Mouse (Mus musculus) heart, embryonic 11.5 days (tissue): ENCODE data around the gene Psap. TPM values are rescaled to one million over a fixed set of nuclear protein-coding genes. Genes with fewer than 3 reads are reported as not detected.
A peak's percentile ranks its signal among the peaks of the same experiment; 100 is the strongest.

Source experiments
- ATAC-seq: fragments of 200-750 bp; cut with Nextera tagmentation; replicated peaks from 2 replicates; pipeline ENCODE4 v1.8.0; 2017; ENCODE audit warnings: moderate library complexity; ENCODE audit not compliant: insufficient number of reproducible peaks, low FRiP score, low TSS enrichment
- H3K27ac ChIP-seq: fragments of 300-500 bp; sonication (generic); 2 replicates; pipeline ENCODE4 v1.5.1; 2014; ENCODE audit warnings: mild to moderate bottlenecking, low read depth, low read length
- H3K27me3 ChIP-seq: fragments of 300-500 bp; sonication (generic); 2 replicates; pipeline ENCODE4 v1.6.1; 2014; ENCODE audit warnings: mild to moderate bottlenecking, low read length, mixed read lengths; ENCODE audit not compliant: control insufficient read depth, insufficient read depth
- H3K36me3 ChIP-seq: fragments of 300-500 bp; sonication (generic); 2 replicates; pipeline ENCODE4 v1.6.1; 2014; ENCODE audit warnings: mild to moderate bottlenecking, low read length, moderate library complexity, mixed read lengths; ENCODE audit not compliant: control insufficient read depth, insufficient read depth
- H3K4me1 ChIP-seq: fragments of 300-500 bp; sonication (generic); 2 replicates; pipeline ENCODE4 v1.6.1; 2014; ENCODE audit warnings: low read length; ENCODE audit not compliant: control insufficient read depth, insufficient read depth
- H3K4me2 ChIP-seq: fragments of 300-500 bp; sonication (generic); 2 replicates; pipeline ENCODE4 v1.6.1; 2014; ENCODE audit warnings: mild to moderate bottlenecking, moderate library complexity
- H3K4me3 ChIP-seq: fragments of 300-500 bp; sonication (generic); 2 replicates; pipeline ENCODE4 v1.5.1; 2014; ENCODE audit warnings: low read depth, low read length
- H3K9ac ChIP-seq: fragments of 300-500 bp; sonication (generic); 2 replicates; pipeline ENCODE4 v1.6.1; 2014; ENCODE audit warnings: mild to moderate bottlenecking, low read depth, low read length, moderate library complexity
- H3K9me3 ChIP-seq: fragments of 300-500 bp; sonication (generic); replicated peaks from 2 replicates; pipeline ENCODE4 v1.6.1; 2016; ENCODE audit warnings: low read length; ENCODE audit not compliant: control insufficient read depth
- WGBS: fragments of 180-500 bp; shearing (Covaris S2); extraction: QIAGEN DNeasy Blood & Tissue Kit; methylation state at CpG from one replicate; pipeline ENCODE4 v1.1.7; 2014; ENCODE audit not compliant: insufficient replicate concordance; 5-methylcytosine and 5-hydroxymethylcytosine counted together
- polyA plus RNA-seq: library from polyadenylated mRNA; unstranded; fragments of >200 nt; fragmentation: Nextera tagmentation; extraction: Ambion mirVana; gene quantifications from 2 replicates; pipeline ENCODE4 v1.2.1, GENCODE M21; 2014

Psap gene
- polyA plus RNA-seq, 1 experiment from 2014 or later = 68.5 TPM

DNA sequence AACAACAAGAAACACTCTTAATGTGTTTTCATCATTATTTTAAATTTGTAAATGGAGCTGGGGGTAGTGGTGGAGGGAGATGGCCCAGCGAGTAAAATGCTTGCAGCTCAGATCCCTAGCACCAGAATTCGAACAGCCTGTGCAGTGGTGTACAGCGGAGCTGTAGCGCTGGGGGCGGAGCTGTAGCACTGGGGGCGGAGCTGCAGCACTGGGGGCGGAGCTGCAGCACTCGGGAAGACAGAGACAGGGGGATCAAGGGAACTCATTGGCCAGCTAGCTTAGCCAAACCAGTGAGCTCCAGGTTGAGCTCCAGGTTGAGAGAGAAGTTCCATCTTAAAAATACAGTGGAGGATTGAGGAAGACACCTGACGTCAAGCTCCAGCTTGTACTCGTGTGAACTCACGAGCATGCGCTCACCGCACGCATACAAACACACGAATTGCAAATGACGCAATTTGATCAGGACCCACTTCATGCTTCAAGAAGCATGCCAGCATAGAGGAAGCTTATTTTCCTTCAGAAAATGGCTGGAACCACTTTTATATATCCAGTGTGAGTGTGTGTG is 20.1 kb upstream of the Psap start:
- Histone ChIP-seq H3K27ac (no peak overlapping the region), H3K4me3 (no peak overlapping the region), H3K27me3 (no peaks in the 10 kb centered on the region), H3K4me1 (peaks cover 3% of the 10 kb centered on the region), H3K36me3 (no peaks in the 10 kb centered on the region), H3K4me2 (no peak overlapping the region), H3K9ac (no peak overlapping the region), H3K9me3 (no peaks in the 10 kb centered on the region)
- 63% methylated on average over 16 of the region's 16 CpGs for WGBS
- no peak; the same call in 1 of the 2 replicates for ATAC-seq

DNA sequence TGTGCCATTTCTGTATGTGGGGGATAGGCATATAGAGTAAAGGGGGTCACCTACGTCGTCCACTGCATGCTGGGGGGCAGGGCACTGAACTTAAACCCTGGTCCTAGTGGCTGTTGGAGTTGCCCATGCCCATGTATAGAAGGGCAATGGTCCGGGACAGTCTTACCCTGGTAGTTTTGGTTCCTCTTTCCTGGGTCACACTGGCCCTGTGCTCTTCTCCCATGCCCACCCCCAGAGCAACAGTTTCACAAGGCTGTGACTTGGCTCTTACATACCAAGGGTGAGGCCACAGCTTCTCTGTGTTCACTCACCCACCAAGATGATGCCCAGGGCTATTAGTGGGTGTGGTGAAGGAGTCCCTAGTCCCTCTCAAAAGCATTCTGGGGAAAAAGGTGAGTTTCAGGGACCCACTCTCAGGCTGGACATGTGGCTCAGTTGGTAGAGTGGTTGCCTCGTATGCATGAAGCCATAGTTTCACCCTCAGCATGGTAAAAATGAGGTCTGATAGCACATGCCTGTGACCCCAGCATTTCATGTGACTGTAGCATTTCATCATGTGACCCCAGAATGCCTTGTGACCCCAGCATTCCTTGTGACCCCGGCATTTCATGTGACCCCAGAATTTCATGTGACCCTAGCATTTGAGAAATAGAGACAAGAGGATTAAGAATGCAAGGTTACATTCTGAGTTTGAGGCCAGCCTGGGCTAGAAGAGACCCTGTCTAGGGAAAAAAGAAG is 16.7 kb upstream of the Psap start:
- H3K9me3 ChIP-seq = no peaks in the 10 kb centered on the region
- no peak overlapping the region for H3K27ac ChIP-seq
- 86% methylated on average over 5 of the region's 5 CpGs for WGBS
- no peak overlapping the region for H3K4me3 ChIP-seq
- H3K4me1 ChIP-seq = peaks cover 9% of the 10 kb centered on the region
- H3K27me3 ChIP-seq = no peaks in the 10 kb centered on the region
- H3K36me3 ChIP-seq = no peaks in the 10 kb centered on the region
- H3K9ac ChIP-seq = no peak overlapping the region
- no peak overlapping the region for H3K4me2 ChIP-seq
- no peak for ATAC-seq

DNA sequence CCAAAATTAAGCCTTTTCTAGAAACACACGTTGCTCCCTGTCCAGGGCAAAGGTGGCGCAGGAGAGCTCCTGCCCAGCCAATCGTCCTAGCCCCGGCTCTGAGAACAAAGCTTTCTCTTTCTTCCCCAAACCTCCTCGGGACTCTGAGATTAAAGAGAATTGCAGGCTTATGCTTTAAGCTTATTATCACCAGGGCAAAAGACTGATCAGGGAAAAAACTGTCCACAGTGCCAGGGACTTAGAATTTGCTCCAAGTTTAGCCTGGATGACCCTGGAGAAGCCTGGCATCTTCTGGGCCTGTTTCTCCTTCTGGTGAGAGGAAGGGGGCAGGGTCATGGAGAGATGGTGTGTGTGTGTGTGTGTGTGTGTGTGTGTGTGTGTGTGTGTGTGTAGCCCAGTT is 15.9 kb upstream of the Psap start:
- H3K9me3 ChIP-seq = no peaks in the 10 kb centered on the region
- H3K4me1 ChIP-seq = peaks cover 9% of the 10 kb centered on the region
- no peak overlapping the region for H3K27ac ChIP-seq
- no peaks in the 10 kb centered on the region for H3K27me3 ChIP-seq
- H3K36me3 ChIP-seq = no peaks in the 10 kb centered on the region
- no peak for ATAC-seq
- no peak overlapping the region for H3K9ac ChIP-seq
- no peak overlapping the region for H3K4me2 ChIP-seq
- WGBS = 45% methylated on average over 5 of the region's 5 CpGs
- H3K4me3 ChIP-seq = no peak overlapping the region

DNA sequence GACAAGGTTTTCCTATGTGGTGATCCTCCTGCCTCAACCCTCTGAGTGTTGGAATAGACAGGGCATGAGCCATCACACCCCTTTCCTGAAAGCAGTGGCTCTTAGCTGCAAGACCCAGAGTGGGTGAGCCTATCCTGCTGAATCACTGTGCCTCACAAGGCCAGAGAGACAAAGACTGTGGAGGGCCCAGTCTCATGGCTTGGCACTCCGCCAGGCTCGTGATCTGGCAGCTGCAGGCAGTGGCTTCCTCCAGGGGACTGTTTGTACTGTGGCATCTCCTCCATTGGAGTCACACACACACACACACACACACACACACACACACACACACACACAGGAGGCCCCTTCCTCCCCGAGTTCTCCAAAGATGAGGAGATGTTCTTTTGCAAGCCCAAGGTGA is 15.0 kb upstream of the Psap start:
- Histone ChIP-seq H3K27me3 (no peaks in the 10 kb centered on the region), H3K4me1 (peaks cover 9% of the 10 kb centered on the region), H3K36me3 (no peaks in the 10 kb centered on the region), H3K9me3 (no peaks in the 10 kb centered on the region), H3K4me3 (no peak overlapping the region), H3K27ac (peak overlapping the region; percentile 42; the same call in 1 of the 2 replicates), H3K4me2 (no peak overlapping the region), H3K9ac (no peak overlapping the region)
- 48% methylated on average over 3 of the region's 3 CpGs for WGBS
- ATAC-seq = peak; percentile 76

DNA sequence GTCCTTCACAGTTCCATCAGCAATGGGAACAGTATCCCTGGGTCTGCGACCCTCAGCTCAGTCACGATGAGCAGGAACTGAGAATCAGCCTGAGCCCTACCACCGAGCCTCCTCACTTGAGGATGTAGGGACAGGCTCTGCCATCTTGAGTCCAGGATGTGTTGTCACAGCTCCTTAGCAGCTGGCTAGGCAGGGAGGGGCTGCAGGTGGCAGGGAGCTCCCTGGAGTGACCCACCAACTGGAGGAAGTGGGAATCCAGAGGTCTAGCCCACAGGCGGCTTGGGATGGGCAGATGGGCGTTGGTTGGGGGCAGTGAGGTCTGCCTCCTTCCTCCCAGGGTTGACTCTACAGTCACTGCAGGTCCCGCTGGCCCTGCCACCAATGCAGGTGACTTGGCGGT is 14.1 kb upstream of the Psap start:
- peaks cover 9% of the 10 kb centered on the region for H3K4me1 ChIP-seq
- WGBS = 82% methylated on average over 7 of the region's 7 CpGs
- H3K9ac ChIP-seq = no peak overlapping the region
- H3K27me3 ChIP-seq = no peaks in the 10 kb centered on the region
- H3K4me3 ChIP-seq = no peak overlapping the region
- H3K4me2 ChIP-seq = no peak overlapping the region
- ATAC-seq = no peak
- no peak overlapping the region for H3K27ac ChIP-seq
- no peaks in the 10 kb centered on the region for H3K36me3 ChIP-seq
- no peaks in the 10 kb centered on the region for H3K9me3 ChIP-seq

DNA sequence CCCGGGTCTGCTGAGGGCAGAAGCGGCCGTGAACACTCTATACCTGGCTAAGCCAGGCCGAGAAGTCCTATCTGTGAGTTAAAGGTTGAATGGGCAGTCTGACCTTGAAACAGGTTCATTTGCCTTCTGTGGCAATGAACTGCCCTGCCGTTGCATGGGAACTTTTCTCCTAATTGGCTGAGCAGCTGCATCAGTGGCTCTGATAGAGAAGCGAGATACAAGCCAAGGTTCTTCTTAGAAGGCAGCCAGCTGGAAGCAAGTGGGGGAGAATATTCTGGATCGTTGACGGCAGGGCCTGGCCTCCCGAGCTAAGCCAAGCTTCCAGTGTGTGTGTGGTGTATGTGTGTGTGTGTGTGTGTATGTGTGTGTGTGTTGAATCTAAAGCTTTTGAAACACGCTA is 12.2 kb upstream of the Psap start:
- ATAC-seq = no peak
- 72% methylated on average over 10 of the region's 10 CpGs for WGBS
- H3K27ac ChIP-seq = no peak overlapping the region
- no peak overlapping the region for H3K4me3 ChIP-seq
- no peaks in the 10 kb centered on the region for H3K36me3 ChIP-seq
- H3K4me2 ChIP-seq = no peak overlapping the region
- peaks cover 14% of the 10 kb centered on the region for H3K4me1 ChIP-seq
- no peaks in the 10 kb centered on the region for H3K27me3 ChIP-seq
- H3K9me3 ChIP-seq = no peaks in the 10 kb centered on the region
- H3K9ac ChIP-seq = no peak overlapping the region

DNA sequence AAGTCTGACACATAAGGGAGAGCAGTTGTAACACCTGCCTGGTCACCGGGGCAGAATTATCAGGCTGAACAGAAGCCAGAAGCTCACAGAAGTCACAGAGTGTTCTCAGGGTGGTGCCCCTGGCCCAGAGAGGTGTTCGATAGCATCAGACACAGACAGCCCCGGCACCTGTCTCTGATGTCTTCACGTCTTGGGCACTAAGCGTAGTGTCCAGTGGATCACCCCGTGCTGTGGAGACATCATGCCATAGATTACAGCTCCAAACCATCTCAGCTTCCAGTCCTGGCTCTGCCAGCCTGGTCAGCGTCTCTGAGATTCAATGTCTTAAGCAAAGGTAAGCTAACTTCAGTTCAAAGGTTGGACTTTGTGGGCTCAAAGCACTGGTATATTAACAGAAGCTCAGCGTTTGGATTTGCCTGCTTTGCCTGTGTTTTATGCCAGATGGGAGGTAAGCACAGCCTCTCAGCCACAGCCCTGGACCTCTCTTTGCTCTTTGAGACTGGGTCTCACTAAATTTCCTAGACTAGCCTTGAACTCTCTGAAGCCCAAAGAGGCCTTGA is 10.5 kb upstream of the Psap start:
- ATAC-seq = no peak
- Histone ChIP-seq H3K9me3 (no peaks in the 10 kb centered on the region), H3K4me2 (no peak overlapping the region), H3K4me3 (no peak overlapping the region), H3K27me3 (no peaks in the 10 kb centered on the region), H3K27ac (no peak overlapping the region), H3K4me1 (peaks cover 15% of the 10 kb centered on the region), H3K9ac (no peak overlapping the region), H3K36me3 (no peaks in the 10 kb centered on the region)
- 79% methylated on average over 8 of the region's 8 CpGs for WGBS

DNA sequence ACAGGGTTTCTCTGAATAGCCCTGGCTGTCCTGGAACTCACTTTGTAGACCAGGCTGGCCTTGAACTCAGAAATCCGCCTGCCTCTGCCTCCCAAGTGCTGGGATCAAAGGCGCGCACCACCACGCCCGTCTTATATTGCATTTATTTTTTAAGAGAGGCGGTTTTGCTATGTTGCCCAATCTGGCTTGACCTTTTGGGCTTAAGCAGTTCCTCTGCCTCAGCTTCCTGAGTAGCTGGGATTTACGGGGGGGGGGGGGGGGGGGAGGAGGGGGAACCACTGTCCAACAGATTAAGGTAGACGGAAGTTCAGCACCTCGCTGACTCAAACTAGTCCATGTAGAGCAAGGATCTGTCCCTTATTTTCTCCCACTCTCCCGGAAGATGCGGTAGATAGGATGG is 8.7 kb upstream of the Psap start:
- H3K4me1 ChIP-seq = peaks cover 16% of the 10 kb centered on the region
- WGBS = 85% methylated on average over 10 of the region's 11 CpGs
- no peak overlapping the region for H3K4me2 ChIP-seq
- H3K9ac ChIP-seq = no peak overlapping the region
- no peaks in the 10 kb centered on the region for H3K27me3 ChIP-seq
- no peaks in the 10 kb centered on the region for H3K9me3 ChIP-seq
- no peak overlapping the region for H3K27ac ChIP-seq
- no peaks in the 10 kb centered on the region for H3K36me3 ChIP-seq
- ATAC-seq = no peak
- no peak overlapping the region for H3K4me3 ChIP-seq
